Mouse (Mus musculus) layer of hippocampus, postnatal 36 days (tissue): Measurements from ENCODE around the gene Sp7. TPM values are rescaled to one million over a fixed set of nuclear protein-coding genes. Genes with fewer than 3 reads are reported as not detected.

ENCODE experiments used
- DNase-seq, 2 experiments: peaks; one replicate each; pipeline ENCODE4 v3.0.0; 2022
- total RNA-seq, 2 experiments: library from RNA; stranded (reverse); gene quantifications; 2 replicates each; pipeline ENCODE4 v1.2.3; 2021

The Sp7 gene
- total RNA-seq, 2 experiments from 2014 or later, result 0.38 to 0.57 TPM

DNA sequence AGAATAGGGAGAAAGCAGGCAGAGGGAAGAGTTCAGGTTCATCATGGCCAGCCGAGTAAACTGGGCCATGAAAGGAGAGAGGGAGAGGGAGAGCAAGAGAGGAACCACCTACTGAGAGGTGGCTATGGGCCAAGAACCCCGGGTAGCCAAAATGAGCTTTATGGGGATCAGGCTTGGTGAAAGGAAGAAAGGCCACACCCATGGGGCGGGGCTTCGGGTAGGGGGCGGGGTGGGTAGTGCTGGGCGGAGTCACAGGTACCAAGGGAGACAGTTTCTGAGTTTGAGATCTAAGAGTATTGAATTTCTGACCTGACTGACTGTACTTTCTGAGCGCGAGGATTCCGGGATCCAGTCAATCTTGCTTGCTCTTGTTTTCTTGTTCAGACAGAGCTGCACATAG is 19.7 kb upstream of the Sp7 start:
- no peak for DNase-seq

DNA sequence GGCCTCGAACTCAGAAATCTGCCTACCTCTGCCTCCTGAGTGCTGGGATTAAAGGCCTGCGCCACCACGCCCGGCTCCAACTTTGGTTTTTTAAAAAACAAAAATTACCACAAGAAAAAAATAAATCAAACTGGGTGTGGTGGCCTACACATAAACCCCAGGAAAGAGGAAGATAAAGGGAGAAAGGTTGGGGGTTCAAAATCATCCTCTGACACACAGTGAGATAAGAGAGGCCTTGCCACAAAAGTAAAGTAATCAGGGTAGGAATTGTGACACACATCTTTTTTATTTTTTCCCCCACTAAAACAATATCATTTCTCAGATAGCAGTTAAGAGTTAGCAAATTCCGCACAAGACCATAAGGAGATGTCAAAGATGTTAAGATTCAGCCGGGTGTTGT is 16.7 kb upstream of the Sp7 start:
- no peak for DNase-seq

DNA sequence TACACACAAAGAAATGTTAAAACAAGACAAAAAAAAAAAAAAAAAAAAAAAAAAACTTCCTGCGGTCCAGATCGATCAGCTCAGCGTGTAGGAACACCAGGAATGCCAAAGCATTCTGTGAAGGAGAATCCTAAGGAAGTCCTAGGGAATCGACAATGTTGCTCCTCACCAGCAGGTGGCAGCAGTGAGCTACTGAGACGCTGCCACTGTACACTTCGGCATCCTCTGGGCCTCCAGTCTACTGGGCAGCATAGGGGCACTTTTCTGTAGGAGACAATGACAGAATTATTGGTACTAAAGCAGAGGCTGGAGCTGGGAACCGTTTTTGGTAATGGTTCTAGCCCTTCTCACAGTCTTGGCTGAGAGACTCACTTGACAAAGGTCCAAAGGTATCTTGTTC is 14.6 kb upstream of the Sp7 start:
- DNase-seq, result peak; percentile 73

DNA sequence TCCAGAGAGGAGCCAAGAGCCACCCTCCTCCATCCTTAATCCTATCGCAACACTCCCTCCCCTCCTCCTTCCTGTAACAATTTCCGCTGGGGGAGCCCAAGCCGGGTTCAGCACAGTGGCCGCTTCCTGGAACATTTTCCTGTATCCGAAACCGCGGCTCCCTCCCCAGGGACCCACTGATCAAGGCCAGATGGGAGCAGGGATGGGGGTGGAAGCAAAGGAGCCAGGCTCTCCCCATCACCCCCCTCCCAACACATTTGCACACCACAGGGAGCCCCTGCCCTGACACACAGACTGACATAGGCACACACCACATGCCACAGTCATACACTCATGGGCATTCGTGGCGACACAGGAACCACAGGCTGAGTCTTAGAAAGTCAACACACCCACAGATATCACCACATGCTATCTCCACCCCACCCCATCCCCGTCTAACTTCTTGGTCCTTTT is 10.9 kb upstream of the Sp7 start:
- no peak for DNase-seq

DNA sequence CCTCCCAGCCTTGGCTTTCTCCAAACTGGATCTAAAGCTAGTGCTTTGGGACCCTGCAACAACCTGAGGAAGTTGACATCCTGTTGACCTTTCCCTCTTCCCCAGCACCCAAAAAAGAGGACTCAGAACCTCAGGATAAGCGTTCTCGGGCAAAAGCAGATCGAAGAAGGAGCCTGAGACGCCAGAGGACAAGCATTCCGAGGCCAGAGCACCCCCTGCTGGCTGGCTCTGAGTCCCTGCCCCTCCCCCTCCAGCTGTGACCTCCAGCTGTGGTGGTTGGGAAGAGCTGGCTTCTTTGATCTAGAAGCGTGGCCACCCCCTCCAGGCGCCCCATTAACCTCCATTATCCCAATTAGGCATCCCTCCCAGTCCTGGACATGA is 10.2 kb upstream of the Sp7 start:
- DNase-seq, result peak; percentile 62 to 73

DNA sequence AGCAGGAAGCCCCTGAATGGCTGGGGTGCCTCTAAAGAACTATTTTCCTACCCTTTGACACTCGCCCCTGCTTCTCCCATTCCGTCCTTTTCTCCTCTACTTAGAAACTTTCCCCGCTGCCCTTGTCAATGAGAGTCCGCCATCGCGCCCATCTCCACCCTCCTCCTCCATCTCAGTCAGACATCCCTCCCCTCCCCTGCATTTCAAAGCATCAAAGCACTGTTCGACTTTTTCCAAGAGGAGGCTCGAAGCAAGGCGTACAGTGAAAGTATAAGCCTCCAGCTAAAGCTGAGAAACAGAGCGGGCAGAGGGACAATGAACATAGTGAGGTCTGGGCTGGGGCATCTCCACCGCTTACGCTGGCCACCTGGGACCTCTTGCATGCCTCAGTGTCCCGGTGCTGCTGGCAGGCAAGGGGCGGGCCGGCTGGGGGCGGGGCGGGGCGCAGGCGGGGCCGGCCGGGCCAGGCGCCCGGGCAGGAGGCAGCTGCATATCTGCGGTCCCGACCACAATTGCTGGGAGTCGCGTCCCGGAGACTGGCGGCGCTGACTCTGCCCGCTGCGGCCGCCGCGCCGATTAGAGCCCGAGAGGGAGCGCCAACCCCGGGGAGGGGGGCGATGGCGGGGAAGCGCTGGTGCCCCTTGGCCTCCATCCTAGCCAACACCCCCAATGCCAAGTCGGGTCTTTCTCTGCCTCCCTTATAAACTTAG is 9.6 kb upstream of the Sp7 start:
- DNase-seq, result peak; percentile 36 to 43

DNA sequence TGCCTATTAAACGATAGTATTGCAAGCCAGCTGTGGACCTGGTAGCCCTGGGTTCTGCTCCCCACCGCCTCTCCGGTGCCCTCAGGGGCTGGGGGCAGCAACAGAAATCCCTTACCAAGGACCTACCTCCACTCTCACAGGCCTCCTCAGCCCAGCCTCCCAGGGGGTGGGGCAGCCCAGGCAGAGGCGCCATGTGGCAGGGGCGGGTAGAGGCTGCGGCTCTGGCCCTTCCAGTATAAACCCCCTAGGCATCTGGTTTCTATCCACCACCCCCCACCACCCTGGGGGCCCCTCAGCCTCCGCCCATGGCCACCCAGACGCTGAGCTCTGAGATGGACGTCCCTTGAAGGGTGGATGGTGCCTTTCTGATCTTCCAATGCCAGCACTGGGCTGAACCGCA is 3.7 kb upstream of the Sp7 start:
- no peak for DNase-seq

DNA sequence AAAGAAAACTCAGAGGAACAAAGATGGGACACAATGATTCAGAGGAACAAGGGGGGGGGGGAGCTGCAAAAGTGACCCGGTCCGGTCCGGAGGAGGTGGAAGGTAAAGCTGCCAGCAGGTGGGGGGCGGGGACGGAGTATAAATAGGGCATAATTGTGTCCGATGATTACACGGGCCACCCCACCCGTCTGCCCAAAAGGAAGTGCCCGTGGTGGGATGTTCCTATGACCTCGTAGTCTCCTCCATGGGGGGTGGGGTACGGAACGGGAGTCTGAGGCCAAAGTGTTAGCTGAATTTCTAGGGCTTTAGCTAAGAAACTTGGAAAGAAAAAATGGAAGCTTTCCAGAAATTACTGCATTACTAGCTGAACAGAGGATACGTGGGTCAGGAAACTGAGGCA is 3.0 kb upstream of the Sp7 start:
- DNase-seq, result no peak

DNA sequence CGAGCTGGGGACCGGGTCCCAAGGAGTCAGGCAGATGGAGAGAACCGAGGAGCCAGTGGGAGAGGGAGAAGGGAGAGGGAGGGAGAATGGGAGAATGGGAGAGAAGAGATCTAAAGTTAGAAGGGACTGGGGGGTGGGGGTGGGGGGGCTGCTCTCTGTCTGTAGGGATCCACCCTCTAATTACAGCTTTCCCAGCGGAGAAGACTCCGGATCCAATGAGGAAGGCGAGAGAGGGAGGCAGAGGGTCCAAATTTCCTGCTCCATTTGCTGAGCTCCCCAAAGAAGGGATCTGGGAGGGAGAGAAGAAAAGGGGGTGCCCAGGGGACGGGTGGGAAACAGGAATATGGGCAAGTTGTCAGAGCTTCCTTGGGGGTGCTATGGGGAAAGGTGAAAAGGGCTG is 744 bp downstream of the Sp7 start:
- DNase-seq, result no peak

DNA sequence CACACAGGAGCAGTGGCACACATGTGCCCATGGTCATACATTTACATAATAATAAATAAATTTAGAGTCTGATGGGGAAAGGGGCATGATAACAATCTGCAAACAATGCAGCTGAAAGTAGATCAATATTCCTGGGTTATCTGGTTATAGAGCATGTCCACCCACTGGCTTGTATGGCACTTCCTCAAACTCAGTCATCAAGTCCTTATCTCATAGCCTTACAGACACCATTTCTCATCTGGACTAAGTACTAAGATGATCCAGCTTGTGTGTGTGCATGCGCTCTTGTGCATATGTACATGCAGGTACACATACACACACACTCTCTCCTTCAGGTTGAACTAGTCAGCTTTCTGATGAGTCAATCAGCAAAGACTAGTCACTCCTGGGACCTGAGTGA is 2.3 kb downstream of the Sp7 start:
- DNase-seq, result no peak

DNA sequence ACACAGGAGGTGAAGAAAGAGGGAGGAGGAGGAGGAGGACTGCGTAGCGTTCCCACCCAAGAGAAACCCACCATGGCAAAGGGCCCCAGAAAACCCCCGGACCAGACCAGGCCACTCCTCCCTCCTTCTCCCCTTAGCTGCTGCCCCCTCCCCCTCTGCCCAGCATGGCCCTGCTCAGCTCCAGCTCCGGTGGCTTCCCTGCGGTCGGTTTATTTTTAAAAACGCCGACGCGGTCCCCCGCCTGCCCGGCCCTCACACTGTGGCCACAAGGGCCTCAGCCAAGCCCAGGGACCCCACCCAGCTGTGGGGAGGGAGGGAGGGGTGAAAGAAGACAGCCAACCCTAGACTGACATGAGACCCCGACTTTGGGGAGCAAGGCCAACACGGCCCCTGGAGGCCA is 4.3 kb downstream of the Sp7 start:
- DNase-seq, result no peak

DNA sequence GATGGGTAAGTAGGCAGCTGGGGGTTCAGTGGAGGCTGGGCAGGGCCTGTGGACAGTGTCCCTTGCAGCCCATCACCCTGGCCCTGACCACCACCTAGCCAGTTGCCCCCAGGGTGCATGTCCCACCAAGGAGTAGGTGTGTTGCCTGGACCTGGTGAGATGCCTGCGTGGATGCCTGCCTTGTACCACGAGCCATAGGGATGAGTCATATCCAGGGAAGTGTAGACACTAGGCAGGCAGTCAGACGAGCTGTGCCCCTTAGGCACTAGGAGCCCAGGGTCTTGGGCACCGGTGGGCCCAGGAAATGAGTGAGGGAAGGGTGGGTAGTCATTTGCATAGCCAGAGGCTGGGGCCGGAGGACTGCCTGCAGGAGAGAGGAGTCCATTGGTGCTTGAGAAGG is 8.1 kb downstream of the Sp7 start:
- no peak for DNase-seq

DNA sequence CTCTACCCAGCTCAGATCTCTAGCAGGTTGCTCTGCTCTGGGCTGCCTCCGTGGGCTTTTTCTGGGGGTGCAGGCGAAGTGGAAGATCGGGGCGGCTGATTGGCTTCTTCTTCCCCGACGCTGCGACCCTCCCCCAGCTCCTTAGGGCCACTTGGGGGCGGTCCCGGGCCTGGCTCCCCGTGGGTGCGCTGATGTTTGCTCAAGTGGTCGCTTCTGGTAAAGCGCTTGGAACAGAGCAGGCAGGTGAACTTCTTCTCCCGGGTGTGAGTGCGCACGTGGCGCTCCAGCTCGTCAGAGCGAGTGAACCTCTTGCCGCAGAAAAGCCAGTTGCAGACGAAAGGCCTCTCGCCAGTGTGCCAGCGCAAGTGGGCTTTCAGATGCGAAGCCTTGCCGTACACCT is 8.9 kb downstream of the Sp7 start:
- no peak for DNase-seq

DNA sequence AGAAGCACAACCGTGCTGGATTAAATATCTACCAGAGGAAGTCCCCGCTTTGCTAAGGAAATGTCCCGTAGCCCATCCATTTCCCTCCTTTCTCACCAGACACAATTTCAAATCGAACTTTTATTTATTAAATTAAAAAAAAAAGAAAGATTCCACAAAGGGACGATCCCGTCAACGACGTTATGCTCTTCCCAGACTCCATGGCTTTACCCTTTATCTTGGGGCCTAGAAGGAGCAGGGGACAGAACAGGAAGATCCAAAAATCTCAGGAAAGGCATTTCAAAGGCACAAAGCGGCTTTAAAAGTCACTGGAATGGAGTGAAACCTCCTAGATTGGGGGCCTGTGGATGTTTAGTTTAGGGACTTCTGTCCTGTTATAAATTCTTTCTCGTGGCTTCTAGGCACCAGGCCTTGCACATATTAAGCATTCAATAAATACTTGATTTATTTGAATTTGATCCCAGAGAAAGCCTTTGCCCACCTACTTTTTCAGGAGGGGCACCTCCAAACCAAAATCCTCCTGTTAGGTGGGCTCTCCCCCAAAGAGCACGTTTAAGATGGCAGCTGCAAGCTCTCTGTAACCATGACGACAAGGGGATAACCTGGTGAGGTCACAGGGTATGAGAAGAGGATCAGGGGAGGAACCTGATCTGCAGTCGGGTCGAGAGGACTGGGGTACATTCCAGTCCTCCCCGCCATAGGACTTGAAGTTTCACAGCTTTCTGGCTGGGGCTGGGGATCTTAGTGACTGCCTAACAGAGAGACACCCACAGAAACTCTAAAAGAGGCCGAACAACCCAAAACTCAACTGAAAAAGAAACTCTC is 10.3 kb downstream of the Sp7 start:
- no peak for DNase-seq

DNA sequence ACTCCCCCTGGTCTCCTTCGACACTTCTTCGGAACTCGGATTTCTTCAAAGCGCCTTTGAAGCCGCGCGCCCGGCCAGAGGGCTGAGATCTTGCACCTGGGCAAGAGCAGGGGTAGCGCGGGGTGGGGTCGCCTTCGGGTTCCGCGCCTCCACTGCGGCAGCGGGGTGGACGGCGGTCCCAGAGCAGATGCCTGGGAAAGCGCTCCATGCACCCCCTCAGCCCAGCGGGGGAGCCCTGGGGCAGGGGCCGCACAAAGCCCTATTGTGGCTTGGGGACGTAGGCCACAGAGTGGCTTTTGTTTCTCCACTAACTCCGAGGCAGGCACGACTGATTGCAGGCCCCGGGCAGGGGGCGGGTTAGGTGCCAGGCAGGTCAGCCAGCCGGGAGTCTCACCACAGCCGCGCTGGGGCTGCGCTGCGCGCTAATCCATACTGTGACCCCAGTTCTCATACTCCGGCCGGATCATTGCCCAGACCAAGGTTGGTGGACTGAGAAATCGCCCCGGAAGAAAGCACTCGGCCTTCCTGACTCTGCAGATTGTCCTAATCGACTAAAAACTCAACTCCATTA is 11.0 kb downstream of the Sp7 start:
- peak; percentile 36 to 56 for DNase-seq

DNA sequence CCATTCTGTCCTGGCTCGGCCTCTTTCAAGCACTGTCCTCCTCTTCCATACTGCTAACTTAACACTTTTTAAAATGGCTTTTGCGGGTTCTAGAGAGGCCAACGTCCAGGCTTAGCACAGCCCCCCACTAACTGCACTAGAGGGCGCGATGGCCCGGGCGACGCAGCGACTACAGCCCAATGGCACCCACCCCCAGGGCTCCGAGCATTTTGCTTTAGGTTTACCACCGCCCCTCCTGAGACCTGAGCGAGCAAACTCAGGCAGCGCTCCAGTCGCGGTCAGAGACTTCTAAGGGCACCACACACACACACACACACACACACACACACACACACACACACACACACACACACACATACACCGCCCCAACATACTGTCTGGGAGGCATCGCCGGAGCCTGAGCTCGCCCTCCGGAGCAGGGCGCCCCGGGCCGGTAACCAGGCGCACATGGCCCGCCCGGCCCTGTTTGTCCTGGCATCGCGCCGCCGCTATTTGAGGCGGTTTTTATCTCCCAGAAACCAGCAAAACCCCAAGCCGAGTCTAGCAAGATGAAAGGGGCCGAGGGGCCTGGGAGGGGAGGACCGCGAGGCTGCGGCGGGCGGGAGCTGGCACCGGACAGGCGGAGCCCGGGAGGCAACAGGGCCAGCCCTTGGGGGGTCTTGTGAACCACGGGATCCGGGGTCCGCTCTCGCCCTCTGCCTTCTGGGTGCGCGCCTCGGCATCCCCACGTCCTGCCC is 11.7 kb downstream of the Sp7 start:
- DNase-seq, result peak in 1 of 2 experiments; percentile 21

DNA sequence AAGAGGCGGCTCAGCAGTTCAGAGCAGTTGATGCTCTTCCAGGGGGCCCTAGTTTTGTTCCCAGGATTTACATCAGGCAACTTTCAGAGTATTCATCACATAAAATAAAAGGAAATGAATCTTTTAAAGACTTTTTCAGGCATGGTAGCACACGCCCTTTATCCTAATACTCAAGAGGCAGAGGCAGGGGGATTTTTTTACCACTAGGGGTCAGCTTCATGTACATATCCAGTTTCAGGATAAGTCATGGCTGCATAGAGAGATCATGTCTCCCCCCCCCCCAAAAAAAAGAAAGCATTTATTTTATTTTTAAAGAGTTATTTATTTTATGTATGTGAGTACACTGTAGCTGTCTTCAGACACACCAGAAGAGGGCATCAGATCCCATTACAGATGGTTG is 13.0 kb downstream of the Sp7 start:
- no peak for DNase-seq

DNA sequence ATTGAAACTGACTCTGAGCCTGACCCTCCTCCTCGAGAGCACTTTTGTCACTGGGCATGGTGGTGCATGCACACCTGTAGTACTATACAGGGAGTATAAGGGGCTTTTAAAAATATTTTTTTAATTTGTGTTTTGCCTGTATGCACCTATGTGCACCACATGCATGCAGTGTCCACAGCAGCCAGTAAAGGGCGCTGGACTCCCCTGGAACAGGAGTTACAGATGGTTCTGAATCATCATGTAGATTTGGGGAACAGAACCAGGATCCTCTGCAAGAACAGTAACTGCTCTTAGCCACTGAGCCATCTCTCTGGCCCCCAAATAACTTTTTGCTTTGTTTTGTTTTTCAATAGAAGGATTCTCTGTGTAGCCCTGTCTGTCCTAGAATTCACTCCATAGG is 14.8 kb downstream of the Sp7 start:
- DNase-seq, result no peak

DNA sequence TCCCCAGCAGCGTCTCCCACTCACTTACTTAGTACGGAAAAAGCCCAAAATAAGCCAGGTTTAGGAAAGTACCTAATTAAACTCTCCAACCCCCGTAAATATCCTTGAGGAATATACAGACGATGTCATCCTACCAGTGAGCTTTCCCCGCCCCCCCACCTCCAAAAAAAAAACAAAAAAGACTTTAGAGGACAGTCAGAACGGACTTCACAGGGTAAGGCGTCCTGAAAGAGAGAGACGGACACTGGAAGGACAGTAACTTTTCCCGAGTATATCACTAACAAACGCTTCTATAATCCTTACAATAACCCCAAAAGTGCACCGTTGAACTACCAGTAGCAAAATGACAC is 16.1 kb downstream of the Sp7 start:
- no peak for DNase-seq

DNA sequence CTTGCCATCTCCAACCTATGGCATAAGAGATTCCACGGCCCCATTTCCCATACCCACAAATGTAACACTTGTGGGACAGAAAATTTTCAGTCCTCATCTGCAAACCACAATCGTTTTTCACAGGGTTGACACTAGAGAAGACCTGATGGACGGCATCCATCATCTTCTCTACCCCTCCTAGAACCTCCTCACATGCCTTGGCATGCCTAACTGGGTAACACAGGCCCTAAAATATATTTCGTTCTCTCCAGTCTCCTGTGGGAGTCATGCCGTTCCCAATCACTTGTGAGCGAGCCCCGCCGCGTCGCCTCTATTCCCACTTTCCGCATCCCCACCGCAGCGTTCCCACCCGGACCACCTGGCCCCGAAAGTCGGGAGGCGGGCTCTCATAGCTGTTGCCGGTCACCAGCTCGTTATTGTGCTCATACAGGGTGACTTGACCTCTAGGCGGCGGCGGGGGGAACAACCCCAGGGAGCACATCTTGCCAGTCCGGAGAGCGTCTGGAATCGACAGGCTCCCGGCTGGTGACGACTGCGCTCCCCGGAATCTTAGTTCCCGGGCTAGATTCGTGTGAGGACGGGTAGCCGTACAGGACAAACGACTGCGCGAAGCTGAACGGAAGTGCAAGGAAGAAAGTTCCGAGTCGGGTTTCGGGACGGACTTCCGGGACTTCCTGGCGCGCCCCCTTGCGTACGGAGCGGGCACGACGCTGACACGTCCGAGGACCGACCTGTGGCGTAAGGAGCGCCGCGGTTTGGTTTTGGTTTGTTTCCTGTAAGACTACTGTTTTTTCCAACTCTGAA is 16.6 kb downstream of the Sp7 start, which contains the start of gene Aaas:
Gene Aaas (minus strand): TSS at position 634 of the 804 bp plus-strand sequence.
- DNase-seq, result peak; percentile 91 to 92

DNA sequence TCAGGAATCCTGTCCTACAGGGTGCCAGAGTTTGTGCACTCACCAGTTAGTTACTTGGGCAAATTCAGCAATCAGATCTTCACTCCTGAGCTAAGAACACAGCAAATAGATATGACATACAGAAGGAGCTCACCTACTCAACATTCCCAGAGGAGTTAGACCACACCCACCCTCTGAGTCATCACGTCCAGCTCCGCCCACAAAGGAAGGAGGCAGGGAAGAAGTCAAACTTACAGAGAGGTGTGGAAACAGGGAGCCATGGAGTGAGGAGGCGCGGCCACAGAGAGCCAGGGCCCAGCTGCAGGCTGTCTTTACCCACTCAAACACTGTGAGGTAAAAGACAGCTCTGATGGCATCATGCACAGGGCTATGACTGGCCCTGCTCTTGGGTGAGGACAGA is 20.5 kb downstream of the Sp7 start:
- DNase-seq, result no peak

DNA sequence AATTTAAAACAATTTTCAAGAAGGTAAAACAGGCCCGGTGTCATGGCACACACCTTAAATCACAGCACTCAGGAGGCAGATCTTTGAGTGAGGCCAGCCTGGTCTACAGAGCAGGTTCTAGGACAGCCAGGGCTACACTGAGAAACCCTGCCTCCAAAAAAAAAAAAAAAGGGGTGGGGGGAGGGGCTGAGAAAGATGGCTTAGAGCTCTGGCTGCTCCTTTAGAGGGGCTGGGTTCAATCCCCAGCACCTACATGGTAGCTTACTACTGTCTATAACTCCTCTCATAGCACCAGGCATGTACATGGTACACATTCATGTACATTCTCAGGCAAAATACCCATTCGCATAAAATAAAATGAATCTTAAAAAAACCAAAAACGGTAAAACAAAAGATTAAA is 22.5 kb downstream of the Sp7 start:
- no peak for DNase-seq
